Mouse (Mus musculus): ENCODE data around the gene Tdrd3.

Gene Tdrd3

GRCm38 (mm10) chr14:87415808-87416721, at the start of gene Tdrd3:
Gene Tdrd3 (plus strand): TSS chr14:87416639.
- peak; percentile 97 for DNase-seq

DNA sequence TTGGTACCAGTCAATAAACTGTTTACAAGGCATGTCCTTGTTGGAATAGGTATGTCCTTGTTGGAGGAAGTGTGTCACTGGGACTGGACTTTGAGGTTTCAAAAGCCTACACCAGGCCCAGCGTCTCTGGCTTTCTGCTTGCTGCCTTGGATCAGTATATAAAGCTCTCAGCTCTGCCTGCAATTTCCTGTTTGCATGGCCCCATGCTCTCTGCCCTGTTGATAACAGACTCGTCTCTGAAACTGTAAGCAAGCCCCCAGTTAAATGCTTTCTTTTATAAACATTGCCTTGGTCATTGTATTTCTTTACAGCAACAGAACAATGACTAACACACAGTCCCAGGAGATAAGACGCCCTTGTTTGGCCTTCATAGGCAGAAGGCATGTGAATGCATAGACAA, 49.3 kb upstream of the Tdrd3 start:
- DNase-seq: no peak

DNA sequence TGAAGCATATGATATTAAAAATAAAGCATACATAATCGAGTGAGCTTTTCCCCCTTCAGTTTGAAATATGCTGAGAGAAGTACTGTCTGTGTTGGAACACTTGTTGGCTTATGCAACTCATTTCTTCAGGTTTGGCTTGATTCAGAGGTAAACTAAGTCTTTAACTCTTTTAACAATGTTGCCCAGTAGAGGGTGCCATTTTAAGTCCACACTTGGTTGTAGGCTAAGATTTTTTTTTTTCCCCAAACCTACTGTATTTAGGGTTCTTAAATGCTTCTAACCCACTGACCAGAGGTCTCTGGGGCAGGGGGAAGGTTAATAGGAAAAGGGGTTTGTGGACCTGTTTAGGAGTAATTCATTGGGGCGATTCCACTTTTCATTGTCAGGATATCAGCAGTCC, 33.4 kb upstream of the Tdrd3 start:
- DNase-seq: no peak

DNA sequence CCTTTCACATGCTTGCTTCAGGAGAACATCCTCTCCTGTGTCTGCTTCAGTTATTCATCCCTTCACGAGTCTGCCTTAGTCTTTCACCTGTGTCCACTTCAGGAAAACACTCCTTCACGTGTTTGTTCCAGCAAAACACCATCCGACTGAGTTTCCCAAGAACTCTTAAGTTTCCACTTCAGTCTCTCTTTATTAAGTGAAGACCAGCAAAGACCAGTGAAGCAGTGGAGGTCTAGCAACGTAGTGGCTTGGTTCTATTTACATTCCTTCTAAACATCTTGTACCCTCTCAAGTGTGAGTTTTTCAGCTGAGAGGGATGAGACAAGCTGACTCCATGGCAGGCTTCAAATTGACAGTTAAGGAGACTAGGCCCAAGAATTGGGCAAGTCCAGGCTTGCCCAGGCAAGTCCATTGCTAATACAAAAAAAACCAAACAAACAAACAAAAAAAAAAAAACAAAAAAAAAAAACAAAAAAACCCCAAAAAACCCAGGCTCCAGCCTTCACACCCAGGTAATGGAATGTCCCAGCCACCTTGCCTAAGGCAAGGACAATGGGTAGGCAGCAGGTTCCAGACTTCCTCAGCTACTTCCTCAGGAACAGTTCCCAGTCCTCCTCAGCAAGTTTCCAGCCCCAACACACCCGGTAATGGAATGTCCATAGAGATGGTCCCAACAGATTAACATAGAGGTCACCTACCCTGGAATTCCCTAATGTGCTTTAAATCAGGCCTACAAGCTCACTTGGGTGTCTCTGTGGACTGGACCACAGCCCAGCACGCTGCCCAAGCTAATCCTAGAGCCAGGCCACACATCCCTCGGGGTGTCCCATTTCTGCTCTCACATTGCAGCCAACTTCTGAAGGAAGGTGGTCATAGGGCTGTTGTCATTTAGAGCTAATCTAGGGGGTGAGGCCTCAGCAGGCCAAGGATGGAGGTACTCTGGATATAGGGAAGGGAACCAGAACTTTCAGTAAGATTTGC, 31.9 kb upstream of the Tdrd3 start:
- peak; percentile 14 for DNase-seq

DNA sequence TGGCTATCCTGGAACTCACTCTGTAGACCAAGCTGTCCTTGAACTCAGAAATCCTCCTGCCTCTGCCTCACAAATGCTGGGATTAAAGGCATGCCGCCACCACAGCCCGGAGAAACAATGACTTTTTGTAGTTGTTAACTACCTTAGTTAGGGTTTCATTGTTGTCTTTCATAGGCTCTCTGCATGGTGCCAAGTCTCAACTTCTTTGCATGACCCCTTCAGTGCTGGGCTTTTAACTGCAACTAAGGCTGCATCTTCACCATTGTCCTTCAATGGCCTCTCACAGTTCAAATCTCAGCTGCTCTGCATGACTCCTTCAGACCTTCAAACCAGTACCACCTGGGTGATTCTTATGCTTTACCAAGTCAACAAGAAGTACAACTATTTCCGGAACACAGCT, 23.3 kb upstream of the Tdrd3 start:
- DNase-seq: no peak

DNA sequence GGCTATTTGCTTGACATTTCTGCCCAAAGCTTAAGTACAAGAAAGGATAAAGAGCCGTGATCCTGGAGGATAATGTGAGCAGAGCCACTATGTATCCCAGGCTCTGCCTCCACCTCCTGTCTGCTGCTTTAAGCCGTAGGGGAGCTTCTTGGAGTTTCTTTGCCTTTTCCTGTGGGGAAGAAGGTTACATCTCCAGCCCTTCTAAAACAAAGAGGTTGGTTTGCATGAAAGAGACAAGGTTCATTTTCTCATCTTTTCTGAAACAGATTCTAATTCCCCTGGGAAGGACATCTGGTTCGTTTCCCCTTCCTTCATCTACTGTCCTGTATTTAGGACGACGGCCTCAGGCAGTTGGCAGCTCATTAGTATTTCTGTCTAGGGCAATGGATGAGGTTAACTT, 19.8 kb upstream of the Tdrd3 start:
- DNase-seq: no peak

GRCm38 (mm10) chr14:87415486-87415807, 992 bp upstream of the Tdrd3 start:
- DNase-seq: no peak

- DNase-seq: peak; percentile 67
These were observed 584 bp downstream of the Tdrd3 start for GRCm38 (mm10) chr14:87416755-87417690.

DNA sequence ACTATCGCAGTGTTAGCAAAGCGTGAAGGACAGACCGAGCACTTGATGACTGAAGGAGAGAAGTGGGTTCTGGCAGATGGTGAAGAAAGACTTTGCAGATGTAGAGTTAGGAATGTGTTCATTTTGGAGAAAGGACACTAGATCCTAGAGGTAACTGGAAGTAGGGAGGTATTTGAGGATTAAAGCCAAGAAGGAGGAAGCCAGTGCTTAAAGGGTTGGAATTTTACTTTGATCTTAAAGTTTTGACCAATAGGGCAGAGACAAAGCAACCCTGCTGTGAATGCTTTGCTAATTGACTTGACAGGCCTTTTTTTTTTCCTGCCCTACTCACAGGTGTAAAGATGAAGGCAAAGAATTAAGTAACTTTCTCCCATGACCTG, 1.2 kb downstream of the Tdrd3 start:
- DNase-seq: no peak

DNA sequence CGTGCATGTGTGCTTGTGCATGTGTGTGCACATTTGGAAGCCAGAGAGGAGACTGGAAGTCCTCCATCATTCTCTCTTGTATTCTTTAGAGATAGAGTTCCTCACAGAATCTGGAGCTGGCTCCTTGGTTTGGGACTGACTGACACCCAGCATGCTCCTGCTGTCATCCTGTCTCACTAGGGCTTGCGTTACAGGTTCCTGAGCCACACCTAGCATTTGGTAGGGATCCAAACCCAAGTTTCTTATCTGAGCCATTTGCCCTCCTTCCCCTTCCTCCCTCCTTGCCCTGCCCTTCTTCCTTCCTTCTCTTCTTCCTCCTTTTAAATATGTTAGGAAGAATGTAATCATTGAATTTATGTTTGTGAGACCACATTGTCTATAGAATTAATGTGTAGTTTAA, 3.3 kb downstream of the Tdrd3 start:
- DNase-seq: no peak

DNA sequence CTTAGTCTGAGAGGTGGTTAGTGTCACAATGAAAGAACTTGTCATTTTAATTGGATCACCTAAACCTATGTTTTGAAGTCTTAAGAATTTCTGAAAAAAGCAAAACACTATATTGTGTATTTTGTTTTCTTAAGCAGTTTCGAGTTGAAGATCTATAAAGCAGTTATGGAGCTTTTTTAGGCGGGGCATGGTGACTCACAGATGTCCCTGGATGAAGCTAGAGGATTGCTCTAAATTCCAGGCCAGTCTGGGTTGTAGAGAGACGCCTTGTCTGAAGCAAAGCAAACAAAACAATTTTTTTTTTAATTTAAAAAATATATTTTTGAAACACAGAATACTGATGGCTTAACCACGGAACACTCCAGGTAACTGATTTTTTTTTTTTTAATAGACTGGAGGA, 4.1 kb downstream of the Tdrd3 start:
- no peak for DNase-seq

DNA sequence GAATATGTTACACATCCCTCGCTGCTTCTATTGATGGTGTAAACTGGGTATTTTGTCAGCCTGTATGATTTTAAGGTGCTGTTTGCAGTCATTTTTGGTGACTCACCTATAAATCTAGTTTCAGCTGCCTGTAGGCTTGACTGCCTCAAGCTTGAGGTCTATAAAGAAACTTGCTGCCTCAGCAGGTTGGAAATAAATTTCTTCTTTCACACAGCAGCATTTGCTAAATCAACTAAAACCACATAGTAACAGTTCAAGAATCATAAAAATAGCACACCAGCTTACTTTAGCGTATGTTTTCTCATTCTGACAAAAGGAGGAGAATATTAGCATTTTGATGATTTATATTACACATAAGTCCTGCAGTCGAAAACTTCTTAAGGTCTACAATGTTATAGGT, 6.0 kb downstream of the Tdrd3 start:
- DNase-seq: no peak

- no peak for DNase-seq
These were observed 10.0 kb downstream of the Tdrd3 start for GRCm38 (mm10) chr14:87426297-87426922.

- DNase-seq: no peak
These were observed 10.6 kb downstream of the Tdrd3 start for GRCm38 (mm10) chr14:87427032-87427431.

DNA sequence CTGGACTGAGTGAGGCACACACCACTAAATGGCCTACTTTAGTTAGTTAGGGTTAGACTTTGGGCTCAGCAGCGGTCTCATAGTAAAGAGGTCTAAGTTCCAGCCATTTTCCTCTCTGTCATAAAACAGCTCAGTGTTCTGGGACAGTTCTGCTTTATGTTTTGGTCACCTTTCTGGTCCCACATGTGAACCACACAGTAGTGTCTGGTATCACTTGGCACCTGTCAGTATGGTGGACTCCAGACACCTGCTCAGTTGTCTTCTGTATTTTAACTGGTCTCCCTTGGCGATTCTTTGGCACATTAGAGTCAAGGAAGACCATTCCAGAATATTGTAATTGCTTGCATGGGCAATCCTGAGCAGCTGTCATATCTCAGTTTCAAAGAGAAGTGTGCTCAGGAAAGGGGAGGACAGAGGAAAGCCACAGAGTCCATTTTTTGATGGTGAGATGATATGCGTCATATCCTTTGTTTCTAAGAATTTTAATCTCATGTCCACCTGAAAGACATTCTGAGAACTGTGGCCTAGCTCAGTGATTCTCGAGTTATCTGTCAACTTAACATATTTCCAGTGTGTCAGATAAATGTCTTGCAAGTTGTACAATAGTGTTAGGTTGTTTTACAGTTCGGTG, 11.3 kb downstream of the Tdrd3 start:
- DNase-seq: no peak

DNA sequence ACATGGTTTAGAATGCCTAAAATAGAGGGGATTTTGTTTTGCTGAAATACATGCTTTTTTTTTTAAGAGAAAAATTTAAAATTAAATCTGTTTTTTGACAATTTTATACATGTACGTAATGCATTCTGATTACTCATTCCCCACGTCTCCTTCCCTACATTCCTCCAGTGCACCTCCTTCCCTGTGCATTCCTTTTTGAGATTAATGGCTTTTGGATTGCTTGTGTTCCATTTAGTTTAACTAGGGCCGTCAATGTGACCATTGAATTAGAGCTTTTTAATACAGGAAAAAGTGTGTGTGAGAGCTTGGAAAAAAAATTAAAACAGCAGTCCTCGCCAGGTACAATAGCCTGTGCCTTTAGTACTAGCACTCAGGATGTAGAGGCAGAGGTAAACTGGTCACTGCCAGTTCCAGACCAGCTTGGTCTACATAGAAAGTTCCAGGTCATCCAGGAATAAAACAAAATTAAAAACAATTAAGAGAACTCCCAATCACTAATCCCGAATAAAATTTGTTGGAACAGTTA, 17.0 kb downstream of the Tdrd3 start:
- no peak for DNase-seq

DNA sequence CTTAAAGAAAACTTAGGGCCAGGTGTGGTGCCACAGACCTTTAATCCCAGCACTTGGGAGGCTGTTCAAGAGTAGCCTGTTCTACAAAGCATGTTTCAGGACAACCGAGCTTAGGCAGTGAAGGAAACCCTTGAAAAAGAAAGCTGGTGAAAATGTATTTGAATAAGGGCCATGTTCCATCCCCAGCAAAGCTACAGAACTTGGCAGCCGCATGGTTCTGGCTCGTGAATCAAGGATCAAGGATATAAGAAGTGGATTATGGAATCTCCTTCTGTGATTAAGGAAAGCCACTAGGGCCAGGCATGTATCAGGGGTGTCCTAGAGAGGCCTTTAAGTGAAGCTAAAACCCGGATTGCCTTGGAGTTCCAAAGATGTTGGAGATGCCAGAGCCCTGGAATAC, 18.9 kb downstream of the Tdrd3 start:
- no peak for DNase-seq

DNA sequence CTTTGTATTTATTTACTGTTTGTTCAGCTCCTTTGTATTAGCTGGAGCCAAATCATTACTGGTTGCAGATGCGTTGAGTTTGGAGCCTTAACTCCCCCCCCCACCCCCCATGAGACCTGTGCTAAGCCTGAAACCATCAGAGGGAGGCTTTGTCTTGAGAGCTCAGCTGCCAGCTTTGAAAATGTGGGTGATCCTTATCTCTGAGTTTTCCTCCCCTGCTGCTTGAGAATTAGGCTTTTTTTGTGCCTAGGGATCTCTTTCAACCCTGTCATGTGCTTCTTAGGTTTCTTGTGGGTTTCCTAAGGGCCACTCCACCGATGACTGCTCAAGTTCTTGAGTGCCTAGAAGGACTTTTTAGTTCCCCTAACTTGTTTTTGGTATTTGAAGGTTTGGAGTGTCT, 23.3 kb downstream of the Tdrd3 start:
- DNase-seq: no peak

- DNase-seq: no peak
These were observed 30.0 kb downstream of the Tdrd3 start for GRCm38 (mm10) chr14:87446331-87446913.

- DNase-seq: peak; percentile 78
These were observed 35.4 kb downstream of the Tdrd3 start for GRCm38 (mm10) chr14:87451645-87452443.
